Mouse (Mus musculus): Measurements from ENCODE around the gene Cd47.

Gene Cd47

DNA sequence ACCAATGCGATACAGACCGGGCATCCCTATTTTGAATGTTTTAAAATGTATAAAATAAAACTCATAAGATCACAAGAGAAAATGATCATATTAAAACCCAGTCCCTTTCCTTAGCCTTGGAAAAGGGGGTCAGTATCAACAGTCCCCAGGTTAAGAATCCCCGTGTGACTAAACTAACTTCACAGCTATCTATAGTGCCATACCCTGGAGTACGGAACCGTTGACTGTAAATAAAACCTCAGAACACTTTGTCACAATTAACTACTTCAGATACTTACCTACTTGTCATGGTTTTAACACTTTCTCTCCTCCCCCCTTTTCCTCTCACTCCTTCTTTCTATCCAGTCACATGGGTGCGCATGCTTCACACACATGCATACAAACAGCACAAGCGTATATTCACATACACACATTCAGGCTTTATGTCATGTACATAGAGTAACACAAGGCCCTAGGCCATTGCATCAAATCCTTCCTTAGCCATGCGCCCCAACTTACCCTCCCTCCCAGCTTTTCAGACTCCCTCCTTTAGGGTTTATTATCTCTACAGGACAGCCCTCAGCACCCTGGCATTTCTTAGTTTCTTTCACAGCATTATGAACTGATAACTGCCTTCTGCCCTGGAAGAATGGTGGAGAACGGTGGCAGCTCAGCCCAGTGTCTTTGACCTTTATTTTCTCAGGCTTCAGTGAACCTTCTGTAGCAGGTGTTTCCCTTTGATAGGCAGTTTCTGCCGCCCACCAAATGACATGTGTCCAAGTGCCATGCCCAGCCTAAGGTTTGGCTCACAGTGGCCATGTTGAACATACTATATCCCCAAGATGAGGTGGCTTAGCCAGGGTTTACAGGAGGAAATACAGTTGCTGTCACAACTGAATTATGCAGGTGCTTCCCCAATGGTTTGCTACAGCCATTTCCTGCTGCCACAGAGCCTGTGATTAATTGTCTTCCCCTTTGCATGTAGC, at the start of gene Cd47:
Gene Cd47 (plus strand): TSS at position 937 of the 965 bp plus-strand sequence.
- no peak for DNase-seq (ENCODE audit: low spot score in 2 of 2)

DNA sequence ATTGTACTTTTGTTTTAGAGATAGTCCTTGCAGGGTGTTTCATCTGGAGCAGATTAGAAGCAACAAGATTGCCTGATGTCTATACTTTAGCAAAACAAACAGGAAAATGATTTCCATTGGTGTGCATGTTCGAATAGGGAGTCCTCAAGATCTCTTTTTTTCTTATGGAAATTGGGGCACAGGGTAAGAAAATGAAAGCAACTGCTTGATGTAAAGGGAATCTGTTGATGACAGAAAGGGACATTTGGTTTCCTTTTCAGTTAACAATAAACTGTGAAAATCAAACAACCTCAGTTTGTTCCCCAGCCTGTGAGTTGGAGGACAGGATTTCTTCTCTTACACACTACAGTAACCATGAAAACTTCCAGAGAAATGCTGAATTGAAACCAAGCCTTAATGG, 47.4 kb upstream of the Cd47 start:
- DNase-seq (ENCODE audit: low spot score in 2 of 2) = no peak

DNA sequence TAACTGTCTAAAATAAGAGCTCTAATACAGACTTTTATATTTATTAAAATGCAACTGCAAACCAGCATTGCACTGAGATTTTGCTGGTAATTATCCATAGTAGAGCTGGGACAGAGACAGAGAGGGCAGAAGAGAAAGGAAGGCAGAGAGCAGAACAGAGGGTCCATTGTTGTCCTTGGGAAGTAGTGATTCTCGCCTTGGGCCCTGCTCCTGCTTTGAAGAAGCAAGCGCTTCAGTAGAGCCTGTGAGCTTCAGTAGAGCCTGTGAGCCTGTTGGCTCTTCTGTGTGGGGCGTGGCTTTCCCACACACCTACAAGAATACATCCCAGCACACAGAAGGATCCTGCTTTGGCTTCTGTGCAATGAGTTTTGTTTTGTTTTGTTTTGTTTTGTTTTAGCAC, 47.0 kb upstream of the Cd47 start:
- DNase-seq (ENCODE audit: low spot score in 2 of 2) = no peak

DNA sequence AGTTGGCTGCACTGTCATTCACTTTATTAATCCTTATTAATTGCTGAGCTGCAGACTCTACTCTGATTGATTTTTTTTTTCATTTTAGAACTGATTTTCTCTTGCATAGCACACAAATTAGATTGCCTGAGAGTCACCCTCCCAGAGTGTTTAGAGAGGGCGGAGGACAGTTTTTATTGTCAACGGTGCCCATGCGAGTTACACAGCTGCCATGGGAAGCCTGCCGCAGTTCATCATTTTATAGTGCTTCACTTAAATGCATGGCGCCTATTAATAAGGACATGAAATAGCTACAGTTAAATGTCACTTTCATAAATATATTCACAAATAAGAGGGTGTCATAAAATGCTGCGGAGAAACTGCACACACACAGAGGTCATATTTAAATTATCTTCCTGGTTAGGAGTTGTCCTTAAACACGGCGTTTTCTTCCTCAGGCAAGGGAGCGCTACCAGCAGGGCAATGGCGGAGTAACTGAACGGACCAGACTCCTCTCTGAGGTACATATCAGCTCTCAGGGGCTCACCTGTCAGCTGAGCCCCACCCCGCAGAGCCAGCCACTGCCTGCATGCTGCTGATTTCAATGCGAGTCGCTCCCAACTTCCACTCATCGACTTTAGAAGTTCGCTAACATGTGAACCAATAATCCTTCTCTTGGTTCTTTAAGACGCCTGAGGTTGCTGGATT, 39.7 kb upstream of the Cd47 start:
- no peak for DNase-seq (ENCODE audit: low spot score in 2 of 2)

DNA sequence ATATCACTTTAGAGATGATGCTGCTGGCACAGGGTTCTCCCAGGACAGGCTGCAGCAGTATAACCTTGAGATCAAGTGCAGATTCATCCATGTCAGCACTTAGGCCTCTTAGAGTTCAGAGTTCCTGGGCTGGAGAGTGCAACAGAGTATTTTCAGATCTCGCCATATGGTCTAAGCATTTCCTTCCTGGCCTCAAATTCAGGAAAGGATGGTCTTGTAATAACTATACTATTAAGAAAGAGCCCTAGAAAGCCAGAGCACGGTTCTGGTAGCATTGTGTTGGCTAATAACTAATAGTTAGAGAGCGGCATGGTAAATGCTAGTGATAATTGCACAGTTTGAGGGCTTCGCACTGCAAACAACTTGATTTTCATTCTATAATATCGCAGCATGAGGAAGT, 38.4 kb upstream of the Cd47 start:
- no peak for DNase-seq (ENCODE audit: low spot score in 2 of 2)

DNA sequence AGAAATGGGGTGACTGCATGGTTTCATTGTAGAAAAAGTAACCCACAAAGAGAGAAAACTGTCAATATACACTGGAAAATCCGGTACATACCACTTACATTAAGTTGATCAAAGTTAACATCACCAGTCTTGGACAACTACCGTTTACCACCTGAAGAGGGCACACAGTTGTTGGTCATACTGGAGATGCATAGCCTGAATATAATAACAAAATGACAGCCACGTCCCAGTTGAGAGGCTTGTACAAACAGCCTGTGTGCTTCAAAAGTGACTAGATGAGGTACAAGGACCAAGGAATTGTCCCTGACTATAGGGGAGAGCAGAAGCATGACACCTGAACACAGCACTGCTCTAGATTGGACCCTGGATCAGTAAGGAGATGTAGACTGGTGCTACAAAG, 34.0 kb upstream of the Cd47 start:
- no peak for DNase-seq (ENCODE audit: low spot score in 2 of 2)

DNA sequence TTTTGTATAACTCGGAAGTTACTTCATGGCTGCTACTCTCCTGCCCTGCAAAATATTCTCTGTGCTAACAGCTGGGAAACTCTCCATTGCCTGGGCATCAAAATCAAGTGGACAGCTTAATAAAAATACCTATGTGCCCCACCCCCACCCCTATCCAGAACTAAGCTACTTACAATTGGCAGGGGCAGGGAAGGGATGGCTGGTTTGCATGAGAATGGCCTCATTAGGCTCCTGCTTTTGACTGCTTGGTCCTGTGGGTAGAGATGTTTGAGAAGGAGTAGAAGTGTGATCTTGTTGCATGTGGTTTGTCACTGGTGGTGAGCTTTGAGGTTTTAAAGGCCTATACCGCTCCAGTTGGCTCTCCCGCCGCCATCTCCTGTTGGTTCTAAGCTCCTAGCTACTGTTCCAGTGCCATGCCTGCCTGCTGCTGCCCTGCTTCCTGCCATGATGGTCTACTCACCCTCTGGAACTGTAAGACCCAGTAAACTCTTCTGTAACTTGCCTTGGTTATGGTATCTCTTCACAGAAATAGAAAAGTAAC, 31.8 kb upstream of the Cd47 start:
- DNase-seq (ENCODE audit: low spot score in 2 of 2) = no peak

DNA sequence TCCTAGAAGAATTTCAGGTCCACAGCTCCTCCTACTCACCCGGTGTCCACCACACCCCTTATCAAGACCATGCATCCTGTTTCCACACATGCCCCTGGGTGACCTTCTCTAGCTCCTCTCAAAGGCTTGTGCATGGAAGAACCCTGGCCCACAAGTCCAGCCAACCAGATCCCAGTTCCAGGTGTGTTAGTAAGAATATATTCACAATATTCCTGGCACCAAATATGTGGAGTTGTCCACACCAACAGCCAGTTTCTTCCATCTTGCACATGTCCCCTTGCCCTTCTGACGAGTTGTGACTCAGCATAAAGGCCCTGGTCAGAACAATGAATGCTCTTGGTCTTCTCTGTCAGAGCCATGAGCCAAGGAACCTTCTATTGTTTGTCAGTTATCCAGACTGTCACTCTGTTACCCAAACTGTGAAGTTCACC, 30.5 kb upstream of the Cd47 start:
- DNase-seq (ENCODE audit: low spot score in 2 of 2) = no peak

DNA sequence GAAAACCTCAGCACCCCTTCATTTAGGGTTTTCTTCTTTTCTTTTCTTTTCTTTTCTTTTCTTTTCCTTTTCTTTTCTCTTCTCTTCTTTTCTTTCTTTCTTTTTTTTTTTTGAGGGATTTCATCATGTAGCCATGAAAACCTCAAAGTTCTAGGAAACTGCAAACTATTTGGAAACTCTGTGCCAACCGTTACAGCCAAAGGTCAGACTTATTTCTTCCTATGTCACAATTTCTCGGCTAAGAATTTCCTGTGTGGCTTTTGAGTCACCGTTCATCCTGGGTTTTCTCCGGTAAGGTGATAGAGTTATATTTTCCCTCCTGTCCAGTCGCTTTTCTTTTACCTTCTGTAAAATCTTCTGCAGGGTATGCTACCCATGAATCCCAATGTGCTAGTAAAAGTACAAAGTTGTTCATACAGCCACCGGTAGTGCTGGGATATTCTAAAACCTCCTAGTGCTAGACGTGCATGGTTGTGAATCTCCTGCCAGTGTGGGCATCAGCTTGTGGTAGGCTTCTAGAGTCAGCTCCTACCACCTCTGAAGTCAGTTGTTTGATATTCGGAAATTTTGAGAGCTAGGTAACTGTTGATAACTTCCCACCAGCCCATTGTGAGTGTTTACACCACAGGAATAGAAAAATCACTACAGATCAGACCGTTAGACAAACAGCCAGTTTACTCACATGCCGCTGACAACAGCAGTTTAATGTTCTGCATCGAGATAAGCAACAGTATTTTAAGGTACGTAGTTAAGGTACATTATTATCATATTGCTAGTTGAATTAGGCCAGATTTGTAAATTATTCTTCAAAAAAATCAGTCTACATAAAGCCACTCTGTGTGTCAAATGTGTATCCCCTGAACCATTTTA, 29.8 kb upstream of the Cd47 start:
- no peak for DNase-seq (ENCODE audit: low spot score in 2 of 2)

DNA sequence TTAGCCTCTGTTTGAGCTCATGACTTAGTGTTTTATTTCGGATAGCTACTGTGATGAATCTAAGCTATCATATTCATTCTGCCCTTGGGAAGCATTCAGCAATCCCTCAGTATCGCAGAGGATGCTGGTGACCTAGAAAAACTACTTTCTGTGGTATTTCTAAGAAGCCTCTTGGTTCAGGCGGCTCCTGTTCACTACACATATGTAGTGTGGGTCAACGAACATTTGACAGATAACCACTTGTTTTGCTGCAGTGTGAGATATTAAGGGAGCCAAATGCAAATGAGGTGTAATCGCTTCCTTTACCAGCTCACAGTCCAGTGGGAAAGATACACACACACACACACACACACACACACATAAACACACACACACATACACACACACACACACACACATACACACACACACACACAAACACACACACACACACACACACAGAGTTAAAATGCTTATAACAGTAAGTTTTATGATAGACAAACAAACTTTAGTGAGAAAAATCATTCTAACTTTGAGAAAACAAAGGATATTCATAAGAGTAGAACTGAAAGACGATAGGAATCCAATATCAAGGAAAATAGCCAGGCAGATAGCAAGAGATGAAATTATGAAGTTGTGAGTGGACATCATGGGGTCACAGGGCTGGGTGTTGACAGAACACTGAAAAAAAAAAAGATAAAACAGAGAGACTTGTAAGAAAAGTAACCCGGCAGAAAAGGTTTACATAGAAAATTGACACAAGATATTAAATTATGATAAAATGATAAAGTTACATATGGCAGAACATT, 28.5 kb upstream of the Cd47 start:
- DNase-seq (ENCODE audit: low spot score in 2 of 2) = no peak

DNA sequence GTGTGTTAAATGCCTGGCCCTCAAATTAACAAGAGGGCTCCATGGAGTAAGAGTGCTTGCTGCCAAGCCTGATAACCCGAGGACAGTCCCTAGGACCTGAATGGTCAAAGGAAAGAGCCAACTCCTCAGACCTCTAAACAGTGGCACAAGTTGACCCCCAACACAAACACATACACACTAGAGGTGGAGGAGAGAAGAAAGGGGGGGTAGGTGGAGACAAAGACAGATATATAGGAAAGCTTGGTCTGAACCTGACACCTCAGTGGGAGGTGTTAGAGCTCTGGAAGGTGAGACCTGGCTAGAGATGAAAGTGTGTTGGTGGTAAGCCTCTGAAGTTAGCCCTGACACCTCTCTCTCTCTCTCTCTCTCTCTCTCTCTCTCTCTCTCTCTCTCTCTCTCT, 27.8 kb upstream of the Cd47 start:
- DNase-seq (ENCODE audit: low spot score in 2 of 2) = no peak

DNA sequence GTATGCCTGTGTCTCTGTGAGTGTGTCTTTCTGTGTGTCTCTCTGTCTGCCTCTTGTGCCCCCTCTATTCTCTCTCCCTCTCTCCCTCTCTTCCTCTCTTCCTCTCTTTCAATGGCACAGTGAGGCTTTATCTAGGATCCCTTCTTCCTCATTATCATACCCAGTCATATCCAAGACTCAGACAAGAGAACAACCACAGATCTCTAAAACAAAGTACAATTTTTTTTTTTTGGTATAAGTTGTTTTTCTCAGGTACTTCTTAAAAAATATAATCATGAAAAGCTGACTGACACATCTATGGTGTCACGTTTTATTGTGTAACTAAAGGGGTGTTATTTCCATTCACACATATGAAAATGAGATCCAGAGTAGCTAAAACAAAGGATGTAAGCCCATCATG, 27.3 kb upstream of the Cd47 start:
- no peak for DNase-seq (ENCODE audit: low spot score in 2 of 2)

DNA sequence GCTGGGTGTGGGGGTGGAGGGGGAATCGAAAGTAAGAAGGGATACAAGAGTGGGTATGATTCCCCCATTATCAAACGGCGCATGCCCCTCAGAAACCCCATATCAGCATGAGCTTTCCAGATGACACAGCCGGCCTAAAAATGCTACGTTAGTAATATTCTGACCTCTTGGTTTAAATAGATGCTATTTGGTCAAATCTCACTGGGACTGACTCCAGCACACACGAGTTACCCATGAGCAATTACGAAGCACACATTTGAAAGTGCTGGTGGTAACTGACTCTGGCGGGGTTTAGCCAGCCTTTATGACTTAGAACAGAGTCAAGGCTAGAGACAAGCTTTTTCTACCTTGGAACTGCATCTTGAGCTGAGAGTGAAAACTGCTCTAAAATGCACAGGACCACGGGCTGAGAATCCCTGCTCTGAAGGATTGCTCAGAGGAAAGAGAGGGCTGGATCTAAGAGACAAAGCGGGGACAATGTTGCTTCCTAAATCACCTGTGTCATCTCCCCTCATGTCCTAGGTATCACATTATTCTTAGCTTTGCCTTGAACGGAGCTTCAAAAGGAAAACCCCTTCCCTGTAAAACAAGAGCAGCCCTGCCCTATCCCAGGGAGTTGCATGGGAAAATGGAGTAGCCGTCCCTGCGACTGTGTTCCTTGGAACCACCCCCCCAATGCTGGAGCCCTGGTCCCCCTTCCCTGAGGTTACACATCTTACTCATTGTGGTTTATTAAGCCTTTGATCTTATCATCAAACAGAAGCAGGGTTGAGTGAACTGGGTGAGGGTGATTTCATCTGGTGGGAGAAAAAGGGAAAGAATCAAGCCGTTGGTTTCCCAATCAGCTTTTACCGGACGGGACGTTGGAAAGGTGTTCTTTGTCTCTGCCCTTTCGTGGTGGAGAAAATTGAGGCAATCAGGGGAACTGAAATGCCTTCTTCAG, 26.0 kb upstream of the Cd47 start:
- DNase-seq (ENCODE audit: low spot score in 2 of 2) = no peak

DNA sequence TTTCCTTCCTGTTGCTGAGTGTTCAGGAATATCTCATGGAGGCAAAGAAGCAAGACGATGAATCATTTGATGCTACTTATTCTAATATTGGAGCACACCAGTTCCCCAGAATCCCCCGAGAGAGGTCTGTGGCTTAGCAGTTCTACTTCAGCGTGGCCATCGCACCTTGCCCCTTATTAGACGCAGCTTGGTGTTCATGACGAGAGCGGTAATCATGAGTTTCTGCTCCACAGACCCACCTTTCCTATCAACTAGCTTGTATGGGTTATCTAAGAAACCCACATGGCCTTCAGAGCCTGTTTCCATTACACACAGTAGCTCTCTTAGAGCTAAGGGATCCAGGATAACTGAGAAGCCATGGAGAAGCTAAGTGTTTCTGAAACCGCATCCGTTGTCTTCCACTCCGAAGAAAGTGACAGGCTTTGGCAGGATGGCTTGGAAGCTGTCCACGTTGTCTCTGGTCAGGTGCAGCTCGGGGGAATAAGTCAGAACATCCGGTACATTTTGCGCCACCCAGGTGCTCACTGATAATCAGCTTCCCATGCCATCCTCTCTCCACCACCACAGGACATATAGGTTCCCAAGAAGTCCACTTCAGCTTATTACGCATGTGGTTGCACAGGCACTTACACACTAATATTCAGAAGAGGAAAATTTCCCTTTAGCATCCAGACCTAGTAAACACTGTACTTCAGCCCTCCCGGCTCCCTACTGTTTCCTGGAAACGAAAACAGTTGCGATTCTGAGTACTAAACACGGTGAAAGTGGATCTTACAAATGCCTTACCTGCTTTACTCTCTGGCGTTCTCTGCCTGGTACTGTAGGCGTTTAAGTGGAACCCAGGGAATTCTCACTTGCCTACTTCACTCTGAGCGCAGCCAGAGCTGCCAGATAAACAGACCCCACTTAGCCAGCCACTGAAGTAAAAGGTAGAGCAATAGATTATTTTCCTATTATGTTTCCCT, 25.0 kb upstream of the Cd47 start:
- no peak for DNase-seq (ENCODE audit: low spot score in 2 of 2)

DNA sequence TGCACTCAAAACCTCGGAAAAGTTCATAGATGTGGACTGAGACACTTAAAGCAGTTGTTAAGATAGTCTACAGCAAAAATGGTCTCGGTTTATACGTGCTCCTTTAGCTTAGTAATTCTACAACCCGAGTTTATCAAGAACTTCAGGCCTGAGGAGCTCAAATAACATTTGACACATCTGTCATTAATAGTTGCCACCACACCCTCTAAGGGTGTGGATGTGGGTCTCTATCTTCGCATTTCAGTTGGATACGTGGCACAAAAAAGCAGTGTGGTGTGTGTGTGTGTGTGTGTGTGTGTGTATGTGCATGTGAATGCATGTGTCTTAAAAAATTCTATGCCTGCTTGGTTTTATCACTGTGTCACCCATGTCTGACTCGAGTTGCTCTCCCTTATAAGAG, 23.4 kb upstream of the Cd47 start:
- no peak for DNase-seq (ENCODE audit: low spot score in 2 of 2)

DNA sequence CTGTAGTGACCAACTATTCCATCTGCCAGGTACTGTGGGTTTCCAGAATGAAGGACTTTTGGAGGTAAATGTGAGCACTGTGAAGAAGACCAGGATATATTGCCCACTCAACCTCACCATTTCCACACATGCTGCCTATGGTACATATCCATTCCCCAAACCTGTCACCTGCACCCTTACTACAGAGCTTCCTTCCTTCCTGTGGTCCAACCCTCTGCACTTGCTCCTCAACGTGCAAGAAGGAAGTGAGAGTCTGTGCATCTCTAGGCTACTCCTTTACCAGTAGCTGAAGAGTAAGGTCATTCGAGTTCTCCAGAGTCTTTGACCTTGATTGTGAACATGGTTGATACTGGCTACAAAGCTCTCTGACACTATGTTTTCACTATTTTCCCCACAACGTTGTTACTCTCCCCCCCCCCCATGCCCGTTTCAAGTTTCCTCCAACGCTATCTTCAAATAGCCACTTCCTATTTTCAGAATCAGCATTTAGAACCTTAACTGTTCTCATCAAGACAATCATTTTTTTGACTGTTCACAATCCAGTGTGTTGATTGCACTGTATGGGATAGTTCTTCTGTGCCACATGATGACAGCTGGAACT, 18.7 kb upstream of the Cd47 start:
- DNase-seq (ENCODE audit: low spot score in 2 of 2) = no peak

DNA sequence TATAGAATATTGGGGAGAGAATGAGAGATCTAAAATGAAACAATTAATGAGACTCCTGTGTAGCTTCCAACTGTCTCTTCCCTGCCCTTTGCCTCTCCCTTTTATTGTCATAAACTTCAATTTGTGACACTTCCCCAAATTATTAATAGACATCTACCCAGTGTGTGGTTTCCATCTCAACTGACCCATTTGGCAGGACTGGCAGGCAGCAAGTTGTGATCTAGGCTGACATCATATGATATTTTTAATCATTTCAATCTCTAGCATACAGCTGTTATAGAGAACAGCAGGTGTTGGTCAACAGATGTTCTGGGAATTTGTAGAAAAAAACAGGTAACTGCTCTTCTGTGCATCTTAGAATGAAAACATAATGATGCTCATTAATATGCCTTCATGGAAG, 17.0 kb upstream of the Cd47 start:
- DNase-seq (ENCODE audit: low spot score in 2 of 2) = no peak

DNA sequence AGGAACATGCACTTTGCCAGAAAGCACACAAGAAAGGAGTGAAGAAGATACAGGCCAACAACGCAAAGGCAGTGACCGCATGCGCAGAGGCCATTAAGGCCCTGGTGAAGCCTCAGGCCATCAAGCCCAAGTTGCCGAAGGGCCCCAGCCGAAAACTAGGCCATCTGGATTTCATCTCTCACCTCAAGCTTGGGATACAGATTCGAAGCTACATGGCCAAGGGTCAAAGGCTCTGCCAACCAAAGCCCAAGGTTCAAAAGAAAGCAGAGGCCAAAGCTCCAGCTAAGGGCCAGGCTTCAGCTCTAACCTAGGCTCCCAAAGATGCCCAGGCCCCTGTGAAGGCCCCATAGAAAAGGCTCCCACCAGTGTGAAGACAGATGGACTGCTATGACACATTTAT, 14.2 kb upstream of the Cd47 start:
- DNase-seq (ENCODE audit: low spot score in 2 of 2) = no peak

Measured in right cerebral cortex, postnatal 36 days (tissue).